Mouse (Mus musculus) heart, postnatal 36 days (tissue): ENCODE results near the gene Sypl. TPM values are rescaled to one million over a fixed set of nuclear protein-coding genes. Genes with fewer than 3 reads are reported as not detected.

Experiments
- DNase-seq, 2 experiments: peaks; one replicate each; pipeline ENCODE4 v3.0.0; 2021 to 2022
- intact Hi-C: fragments of 180-260 bp; cut with DNase I; formaldehyde crosslinking; loops from one replicate; pipeline ENCODE4 v1.15.1; 2025
- total RNA-seq, 2 experiments: library from RNA; stranded (reverse); gene quantifications; 2 replicates each; pipeline ENCODE4 v1.2.3; 2021

Sypl gene
- total RNA-seq, 2 experiments from 2014 or later: 87.0 to 90.2 TPM

- no peak for DNase-seq
- intact Hi-C loops: no loop called here
Observed at GRCm38 (mm10) chr12:32936246-32936946, 17.3 kb upstream of the Sypl start.

GRCm38 (mm10) chr12:32941141-32941540, 12.6 kb upstream of the Sypl start:
- DNase-seq: no peak
- intact Hi-C loops: no loop called here

DNA sequence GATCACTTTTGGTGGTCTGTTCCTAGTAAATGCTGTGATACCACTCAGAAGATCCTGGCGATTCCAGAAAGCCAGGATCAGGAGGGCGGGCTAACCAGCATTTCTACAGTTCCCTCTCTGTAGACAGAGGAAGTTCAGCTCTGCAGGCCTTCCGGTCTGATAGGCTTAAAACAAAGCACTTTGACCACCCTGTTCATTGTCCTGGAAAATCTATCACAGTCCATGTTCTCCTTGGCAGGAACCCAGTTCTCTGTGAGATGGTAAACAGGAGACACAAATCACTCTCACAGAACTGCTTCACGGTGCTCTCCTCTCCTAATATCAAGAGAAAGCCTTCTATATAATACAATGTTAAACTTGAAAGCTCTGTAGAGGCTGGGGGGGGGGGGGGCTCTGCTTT, 10.3 kb upstream of the Sypl start:
- DNase-seq: peak; percentile 26 to 29
- intact Hi-C loops: loop anchor here (2.0 kb wide), 1 partner anchor 23 kb away; no protein-coding TSS in a partner anchor

DNA sequence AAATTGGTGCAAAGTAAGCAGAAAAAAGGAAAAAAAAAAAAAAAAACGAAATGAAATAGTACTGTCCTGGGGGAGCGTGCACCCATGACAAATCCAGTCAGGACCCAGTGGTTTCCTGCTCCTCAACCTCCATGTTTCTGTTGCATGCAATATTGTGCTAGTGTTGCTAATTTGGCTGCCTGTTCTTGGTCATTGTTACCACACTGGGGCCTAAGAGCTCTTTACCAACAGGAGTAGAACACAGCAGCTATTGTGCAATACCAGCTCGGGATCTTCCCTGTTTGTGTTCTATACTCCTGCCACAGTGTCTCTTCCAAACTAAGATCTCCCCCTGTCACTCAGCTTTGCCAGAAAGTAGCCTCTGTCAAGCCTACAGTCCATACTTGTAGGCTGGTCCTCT, 9.7 kb upstream of the Sypl start:
- DNase-seq: no peak
- intact Hi-C loops: loop anchor here (2.0 kb wide), 1 partner anchor 23 kb away; no protein-coding TSS in a partner anchor

GRCm38 (mm10) chr12:32944884-32945454, 8.7 kb upstream of the Sypl start:
- intact Hi-C loops: no loop called here

GRCm38 (mm10) chr12:32946376-32946775, 7.3 kb upstream of the Sypl start:
- no peak for DNase-seq
- intact Hi-C loops: no loop called here

More at GRCm38 (mm10) chr12:32944884-32945454, 8.7 kb upstream of the Sypl start:
- DNase-seq: no peak

GRCm38 (mm10) chr12:32952416-32952815, 1.3 kb upstream of the Sypl start:
- peak; percentile 26 to 38 for DNase-seq
- intact Hi-C loops: loop anchor here (2.0 to 5.0 kb wide), 3 partner anchors 58 to 235 kb away; no protein-coding TSS in a partner anchor

DNA sequence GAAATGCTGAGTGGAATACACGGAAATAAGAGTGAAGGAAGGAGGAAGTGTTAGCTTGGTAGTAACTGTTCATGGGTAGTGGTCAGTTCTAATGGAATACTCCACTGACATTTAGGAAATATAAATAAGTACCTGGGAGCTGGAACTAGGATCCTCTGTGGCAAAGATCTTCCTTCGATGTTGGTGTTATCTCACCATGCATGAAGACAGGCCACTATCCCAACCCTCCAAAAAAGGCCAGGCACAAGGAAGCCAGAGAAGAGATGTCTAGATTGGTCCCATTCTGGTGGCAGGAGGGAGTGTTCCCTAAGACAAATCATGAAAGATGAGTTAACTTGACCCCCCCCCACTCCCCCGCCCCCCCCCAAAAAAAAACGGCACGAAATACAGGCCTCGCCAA, 625 bp upstream of the Sypl start:
- DNase-seq: no peak
- intact Hi-C loops: loop anchor here (2.0 to 5.0 kb wide), 3 partner anchors 58 to 236 kb away; no protein-coding TSS in a partner anchor

DNA sequence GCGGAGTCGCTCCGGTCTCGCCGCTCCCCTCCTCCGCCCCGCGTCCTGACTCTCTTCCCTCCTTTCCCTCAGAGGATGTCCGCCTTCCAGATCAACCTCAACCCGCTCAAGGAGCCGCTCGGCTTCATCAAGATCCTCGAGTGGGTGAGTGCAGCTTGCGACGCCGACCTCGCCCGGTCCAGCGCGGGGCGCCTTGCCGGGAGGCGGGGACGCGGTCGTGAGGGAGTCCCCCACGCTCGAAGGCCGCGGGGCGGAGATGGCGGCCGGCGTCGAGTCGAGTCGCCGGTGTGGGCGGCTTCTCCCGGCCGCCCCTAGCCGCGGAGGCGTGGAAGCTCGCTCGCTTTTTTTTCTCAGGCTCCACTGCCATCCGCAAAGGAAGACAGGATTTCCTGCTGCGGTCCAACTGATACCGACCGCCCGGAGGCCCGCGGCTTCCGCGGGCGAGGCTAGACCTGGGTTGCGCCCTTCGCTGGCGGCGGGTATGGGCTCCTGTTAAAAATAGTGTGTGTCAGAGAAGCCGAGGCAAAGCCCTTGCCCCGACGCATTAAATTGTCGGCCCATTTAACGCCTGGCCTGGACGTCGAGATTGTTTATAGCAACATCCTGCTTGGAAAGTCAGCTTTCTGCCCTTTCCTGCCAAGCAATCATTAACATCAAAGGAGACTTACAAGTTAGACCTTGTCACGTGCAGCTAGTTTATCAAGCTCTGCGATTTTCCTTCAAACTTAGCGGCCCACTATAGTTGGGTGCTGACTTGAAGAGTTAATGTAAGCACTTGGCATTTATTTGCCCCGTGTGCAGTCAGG, 728 bp downstream of the Sypl start:
- intact Hi-C loops: loop anchor here (5.0 kb wide), 2 partner anchors 132 to 237 kb away; no protein-coding TSS in a partner anchor
- DNase-seq: peak in 1 of 2 experiments; percentile 93

- DNase-seq: no peak
- intact Hi-C loops: no loop called here
Observed at GRCm38 (mm10) chr12:32955037-32955436, 1.3 kb downstream of the Sypl start.

DNA sequence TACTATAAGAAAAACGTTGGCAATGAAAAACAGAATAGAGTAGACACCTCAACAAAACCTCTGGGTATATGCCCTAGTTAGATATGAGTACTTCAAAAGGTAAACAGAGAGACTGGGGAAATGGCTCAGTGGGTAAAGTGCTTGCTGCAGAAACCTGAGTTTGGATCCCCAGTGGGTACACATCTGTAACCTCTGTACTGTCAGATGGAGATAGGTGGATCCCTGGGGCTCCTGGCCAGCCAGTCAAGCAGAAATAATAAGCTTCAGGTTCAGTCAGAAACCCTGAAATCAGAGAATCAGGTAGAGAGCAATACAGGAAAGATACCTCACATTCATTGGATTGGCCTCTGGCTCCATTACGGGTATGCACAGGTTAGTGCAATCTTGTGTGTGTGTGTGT, 3.5 kb downstream of the Sypl start:
- intact Hi-C loops: no loop called here
- DNase-seq: no peak

GRCm38 (mm10) chr12:32962132-32962531, 8.4 kb downstream of the Sypl start:
- DNase-seq: no peak
- intact Hi-C loops: no loop called here

DNA sequence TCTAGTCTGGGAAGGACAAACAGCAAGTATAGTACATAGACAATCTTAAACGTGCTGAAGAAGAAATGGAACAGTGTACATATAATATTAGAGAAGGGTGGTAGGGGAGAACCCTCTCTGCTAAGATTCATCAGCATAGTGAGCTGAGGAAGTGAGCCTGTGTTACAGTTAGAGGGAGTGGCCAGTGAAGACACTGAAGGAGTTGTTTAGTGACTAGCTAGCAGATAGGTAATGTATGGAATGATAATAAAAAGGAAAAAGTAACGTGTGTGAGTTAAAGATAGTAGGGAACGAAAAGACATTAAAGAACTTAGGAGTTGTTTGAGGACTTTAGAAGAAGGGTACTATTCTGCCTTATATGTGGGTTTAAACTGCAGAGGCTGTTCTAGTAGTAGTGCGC, 10.2 kb downstream of the Sypl start:
- no peak for DNase-seq
- intact Hi-C loops: no loop called here

GRCm38 (mm10) chr12:32972287-32972686, 18.6 kb downstream of the Sypl start:
- intact Hi-C loops: no loop called here
- DNase-seq: no peak

DNA sequence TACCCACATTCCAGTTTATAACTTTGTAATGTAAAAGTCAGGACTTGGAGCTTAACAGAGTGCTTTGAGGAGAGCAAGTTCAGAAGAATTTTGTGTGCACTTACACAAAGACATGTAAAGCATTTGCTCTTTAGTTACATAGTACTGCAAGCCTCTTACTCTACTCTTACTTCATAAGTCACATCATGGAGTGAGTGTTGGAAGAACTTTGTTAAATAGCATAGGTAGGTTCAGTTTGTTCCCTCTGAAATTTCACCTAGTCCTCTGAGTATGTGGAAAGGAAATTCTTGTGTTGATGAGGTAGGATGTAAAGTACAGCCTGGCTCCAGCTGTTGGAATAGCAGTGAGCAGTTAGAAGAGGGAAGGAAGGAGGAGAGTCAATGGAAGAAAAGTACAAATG, 21.2 kb downstream of the Sypl start:
- intact Hi-C loops: no loop called here
- no peak for DNase-seq

DNA sequence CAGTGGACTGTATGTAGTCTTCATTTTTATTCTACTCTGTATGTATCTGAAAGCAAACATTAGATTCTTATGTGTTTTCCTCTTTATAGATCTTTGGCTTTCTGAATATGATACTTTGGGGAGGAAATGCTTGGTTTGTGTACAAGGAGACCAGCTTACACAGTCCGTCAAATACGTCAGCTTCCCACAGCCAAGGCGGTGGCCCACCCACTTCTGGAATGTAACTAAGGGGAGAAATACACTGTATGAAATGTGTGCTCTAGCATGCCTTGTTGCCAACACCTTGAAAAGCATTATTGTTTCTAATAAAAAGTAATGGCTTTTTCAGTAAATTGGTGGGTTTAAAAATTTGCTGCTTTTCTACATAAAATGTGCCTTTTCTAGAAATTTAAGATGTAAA, 21.8 kb downstream of the Sypl start:
- DNase-seq: no peak
- intact Hi-C loops: no loop called here

DNA sequence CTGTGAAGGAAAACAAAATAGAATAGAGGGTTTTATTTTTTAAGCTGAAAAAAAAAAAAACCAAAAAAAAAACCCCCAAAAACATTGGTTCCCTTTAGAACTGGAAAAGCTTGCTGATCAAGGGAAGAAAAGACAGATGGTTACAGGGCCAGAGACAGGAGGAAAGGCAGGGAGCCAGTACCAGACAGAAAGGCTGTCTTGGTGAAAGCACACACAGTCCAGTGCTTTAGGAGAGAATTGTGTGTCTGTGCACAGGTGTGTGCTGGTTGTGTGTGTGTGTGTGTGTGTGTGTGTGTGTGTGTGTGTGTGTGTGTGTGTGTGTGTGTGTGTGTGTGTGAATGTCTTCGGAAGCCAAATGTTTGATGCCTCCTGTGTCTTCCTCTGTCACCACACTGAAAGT, 28.9 kb downstream of the Sypl start:
- intact Hi-C loops: no loop called here

DNA sequence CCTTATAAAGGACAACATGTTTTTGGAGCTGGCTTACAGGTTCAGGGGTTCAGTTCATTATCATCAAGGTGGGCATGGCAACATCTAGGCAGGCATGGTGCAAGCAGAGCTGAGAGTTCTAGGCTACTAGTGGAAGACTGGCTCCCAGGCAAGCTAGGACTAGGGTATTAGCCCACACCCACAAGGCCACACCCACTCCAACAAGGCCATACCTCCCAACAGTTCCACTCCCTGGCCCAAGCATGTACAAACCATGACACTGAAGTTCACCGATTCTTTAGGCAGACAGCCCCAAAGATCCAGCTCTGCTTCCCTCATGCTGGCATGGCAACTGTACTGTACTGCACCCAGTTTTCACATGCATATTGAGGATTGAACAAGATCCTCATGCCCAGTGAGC, 29.4 kb downstream of the Sypl start:
- no peak for DNase-seq
- intact Hi-C loops: no loop called here

More for the DNA sequence above, 28.9 kb downstream of the Sypl start:
- no peak for DNase-seq

GRCm38 (mm10) chr12:32986284-32986683, 32.6 kb downstream of the Sypl start:
- no peak for DNase-seq
- intact Hi-C loops: no loop called here

DNA sequence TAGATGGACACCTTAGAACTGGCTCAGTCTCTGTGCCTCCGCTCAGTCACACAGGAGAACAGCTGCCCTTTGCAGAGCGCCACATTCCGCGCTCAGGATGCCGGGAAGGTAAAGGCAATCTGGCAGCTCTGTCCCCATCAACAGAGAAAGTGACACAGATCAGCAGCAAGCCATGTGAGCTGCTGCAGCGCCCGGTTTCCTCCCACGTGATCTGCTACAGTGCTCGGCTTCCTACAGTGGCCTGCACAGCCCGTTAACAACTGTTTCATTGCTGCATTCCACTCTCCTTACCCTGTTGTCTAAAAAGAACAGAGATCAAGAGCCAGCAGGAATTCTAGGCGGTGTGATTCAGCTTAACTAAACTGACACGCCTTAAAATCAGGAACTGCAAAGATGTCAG, 36.0 kb downstream of the Sypl start:
- DNase-seq: peak in 1 of 2 experiments; percentile 26
- intact Hi-C loops: no loop called here

DNA sequence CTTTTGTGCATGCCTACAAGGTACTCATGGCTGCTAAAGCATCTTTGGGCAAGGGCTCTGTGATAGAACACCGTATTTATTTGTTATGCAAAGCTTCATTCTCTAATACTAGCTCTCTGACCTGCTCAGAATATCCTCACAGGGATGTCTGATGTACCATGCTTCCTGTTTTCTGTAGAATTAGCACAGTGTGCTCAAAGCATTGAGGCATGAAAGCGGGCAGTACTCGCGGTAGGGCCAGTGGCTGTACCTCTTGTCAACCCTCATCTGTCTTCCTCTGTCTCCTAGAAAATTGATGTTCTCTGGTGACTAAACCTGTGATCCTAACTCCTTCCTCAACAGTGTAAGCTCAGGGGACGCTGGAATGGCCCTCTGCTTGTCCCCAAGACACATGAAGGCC, 40.4 kb downstream of the Sypl start:
- intact Hi-C loops: no loop called here
- no peak for DNase-seq
